Mouse (Mus musculus) urinary bladder, postnatal 25 days (tissue): ENCODE data around the gene Flvcr2.

ENCODE experiments used
- DNase-seq: peaks from one replicate; pipeline ENCODE4 v3.0.0; 2022; ENCODE audit warnings: low spot score

Flvcr2 gene

DNA sequence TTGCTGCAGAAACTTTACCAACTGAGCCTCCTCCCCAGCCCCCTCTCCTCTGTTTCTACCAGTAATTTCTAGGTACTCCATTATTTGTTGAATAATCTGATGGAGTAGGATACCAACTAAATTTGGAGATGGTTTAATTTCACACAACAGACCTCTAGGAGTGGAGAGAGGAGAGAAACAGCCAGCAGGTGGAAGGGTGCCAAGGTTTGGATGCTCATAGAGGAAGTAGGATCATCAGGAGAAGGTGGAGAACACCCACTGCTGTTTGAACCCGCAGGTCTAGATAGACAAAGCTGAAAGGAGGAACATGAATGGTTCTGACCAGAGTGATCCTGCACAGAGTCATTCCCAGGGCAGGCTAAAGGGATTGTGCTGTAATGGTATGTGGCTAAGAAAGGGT is 49.2 kb downstream of the Flvcr2 start:
- no peak for DNase-seq

DNA sequence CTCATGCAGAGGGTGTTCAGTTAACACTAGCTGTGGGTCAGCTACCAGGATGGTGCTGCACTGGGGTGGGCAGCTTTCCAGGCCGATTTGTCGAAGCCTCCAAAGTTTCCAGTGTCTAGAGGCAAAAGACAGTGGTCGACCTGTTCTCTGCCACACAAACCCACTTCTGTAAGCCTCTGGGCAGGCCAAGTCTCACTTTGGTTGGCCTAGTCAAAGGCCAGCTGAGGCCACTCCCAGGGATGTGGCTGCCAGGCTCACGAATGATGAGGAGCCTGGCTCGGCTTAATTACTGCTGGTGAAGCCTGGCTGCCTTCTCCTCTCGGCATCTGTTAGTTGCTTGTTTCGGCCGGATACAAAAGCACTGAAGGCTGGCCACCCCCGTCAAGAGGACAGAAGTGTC is 53.7 kb downstream of the Flvcr2 start:
- no peak for DNase-seq

DNA sequence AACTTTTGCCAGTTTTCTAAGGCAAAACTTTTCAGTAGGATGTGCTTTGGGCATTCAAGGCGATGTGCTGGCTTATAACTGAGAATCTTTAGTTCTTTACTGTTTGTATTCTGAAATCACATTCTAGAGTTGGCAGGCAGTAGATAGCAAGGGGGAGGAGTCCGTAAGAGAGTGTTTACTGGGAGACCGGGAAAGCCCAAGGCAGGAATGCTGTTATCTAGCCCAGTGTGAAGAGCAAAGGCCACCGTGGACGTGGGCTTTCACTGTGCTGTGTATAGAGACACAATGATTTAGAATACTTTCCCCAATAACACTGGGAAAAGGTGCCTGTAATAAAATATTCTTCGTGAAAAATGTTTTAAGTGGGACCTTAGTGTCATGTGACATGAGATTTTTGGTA is 63.4 kb downstream of the Flvcr2 start:
- no peak for DNase-seq

DNA sequence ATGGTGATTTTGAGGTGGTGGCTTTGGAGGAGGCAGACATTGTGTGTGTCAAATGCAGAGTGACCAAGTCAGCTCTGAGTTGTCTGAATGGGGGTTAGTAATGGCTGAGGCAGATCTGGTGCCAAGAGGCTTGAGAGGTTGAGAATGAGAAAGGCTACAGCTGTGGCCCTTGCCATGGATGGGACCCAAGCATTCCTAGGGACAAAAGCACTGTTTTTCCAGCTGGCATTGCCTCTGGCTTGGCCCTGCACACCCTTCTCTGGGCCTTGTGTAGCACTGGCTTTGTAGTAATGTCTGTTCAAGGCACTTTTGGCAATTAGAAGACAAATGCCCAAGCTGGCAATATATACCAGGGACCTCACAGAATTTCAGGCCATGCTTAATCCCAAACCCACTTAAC is 64.6 kb downstream of the Flvcr2 start:
- no peak for DNase-seq

DNA sequence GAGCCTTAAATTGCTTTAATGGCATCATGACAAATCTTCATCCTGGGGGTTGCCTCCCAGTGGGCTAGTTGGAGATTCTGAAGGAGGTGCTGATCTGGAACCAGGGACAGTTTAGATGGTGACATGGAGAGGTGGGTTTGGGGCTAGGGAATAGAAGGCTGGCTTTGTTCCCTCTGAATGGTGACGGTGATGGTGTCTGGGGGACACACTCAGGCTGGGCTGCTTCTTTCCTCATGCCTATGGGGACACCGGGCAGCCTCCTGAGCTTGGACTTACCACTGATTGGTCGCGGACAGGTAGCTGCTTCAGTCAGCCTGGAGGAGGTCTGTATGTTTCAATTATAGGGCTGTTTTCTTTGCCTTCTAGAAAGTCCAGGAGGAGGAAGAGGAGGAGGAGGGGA is 65.3 kb downstream of the Flvcr2 start:
- no peak for DNase-seq

DNA sequence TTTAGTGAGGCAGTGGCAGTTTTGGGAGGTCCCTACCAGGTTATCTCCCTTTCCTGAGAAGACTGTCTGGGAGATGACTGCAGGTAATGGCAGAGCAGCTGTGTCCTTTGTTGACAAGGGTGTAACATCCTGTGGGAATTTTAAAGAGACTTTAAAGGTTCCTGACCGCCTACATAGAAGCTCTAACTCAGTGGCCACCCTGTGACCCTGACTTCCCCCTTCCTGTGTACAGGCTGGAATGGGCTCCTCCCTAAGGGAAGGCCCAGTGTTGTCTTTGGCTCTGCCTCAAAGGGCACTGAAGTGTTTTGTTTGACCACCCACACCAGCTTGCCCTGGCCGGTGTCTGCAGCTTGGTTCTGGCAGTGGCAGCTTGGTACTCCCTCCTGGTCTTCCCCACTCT is 67.3 kb downstream of the Flvcr2 start:
- DNase-seq, result no peak

GRCm38 (mm10) chr12:85822051-85822450 is 75.7 kb downstream of the Flvcr2 start:
- DNase-seq, result no peak

DNA sequence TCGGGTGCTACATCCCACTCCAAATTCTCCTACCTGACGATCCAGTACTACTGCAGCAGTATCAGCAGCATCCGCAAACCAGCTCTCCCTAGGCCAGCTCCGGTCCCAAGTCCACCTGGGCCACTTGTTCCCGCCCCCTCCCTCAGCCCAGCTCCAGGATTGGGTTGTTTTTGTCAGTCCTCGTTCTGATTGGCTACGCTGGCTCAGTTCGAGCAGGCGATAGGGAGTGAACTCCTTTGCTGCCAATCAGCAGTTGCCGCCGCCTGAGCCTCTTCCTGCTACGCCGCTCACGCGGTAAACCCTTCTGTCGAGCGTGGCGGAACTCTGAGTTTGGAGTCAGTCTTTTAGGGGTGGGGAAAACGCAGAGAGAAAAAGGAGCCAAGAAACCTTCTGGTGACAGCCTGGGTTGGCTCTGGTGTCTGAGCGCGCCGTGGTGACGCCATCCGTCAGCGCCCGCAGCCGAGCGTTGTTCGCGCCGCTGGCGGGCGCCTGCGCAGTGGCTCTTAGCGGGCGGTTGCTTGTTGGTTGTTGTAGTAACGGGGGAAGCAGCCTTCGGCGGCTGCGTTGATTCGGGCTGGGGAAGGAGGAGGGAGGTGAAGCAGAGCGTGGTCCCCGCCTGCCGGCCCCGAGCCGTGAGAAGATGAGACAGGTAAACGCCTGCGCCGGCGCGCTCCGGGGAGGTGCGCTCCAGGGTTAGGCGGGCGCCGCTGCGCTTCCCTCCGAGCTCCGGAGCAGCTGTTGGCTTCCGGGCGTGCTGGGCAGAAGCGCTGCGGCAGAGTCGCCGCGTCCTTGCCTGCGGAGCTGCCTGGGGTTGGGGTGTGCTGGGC is 78.3 kb downstream of the Flvcr2 start, which contains the start of the genes Erg28 and Ttll5:
Gene Erg28 (minus strand): TSS at position 113 of the 827 bp plus-strand sequence.
Gene Ttll5 (plus strand): TSS at position 222 of the 827 bp plus-strand sequence.
- peak; percentile 89 for DNase-seq

DNA sequence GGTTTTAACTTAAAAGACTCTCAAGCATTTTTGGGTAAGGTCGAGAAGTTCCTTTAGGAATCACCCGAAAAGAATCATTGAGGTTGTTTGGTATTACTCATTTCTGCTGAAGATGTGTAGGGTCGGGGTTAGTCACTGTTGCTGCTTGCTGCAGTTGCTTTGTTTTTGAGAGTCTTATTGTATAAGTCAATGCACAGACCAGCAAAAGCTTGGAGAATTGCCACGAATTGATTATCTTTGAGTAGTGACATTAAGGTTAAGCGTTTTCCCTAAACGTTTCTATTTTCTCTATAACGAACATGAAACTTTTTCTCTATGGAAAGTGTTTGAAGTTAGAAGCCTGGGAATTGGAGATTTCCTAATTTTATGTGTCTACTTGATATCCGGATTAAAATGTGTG is 79.0 kb downstream of the Flvcr2 start:
- no peak for DNase-seq

- DNase-seq, result no peak
Observed at GRCm38 (mm10) chr12:85825822-85826221, 79.5 kb downstream of the Flvcr2 start.

- DNase-seq, result no peak
Observed at GRCm38 (mm10) chr12:85828856-85829255, 82.5 kb downstream of the Flvcr2 start.

GRCm38 (mm10) chr12:85829866-85830265 is 83.5 kb downstream of the Flvcr2 start:
- no peak for DNase-seq

DNA sequence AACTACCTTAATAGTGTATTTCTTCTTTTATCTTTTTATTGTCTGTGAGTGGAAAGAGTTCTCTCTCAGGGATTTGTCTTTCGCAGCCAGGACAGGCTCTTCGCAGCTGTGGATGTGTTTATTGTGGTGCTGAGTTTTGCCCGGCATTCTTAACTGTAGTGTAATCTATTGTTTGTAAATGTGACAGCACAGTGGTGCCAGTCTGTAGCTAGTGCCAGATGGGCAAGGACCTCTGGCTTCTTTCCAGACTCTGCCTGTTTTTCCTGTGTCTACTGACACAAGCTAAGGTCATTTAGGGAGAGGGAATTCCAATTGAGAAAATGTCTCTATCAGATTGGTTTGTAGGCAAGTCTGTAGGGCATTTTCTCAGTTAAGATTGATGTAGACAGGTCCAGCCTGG is 84.4 kb downstream of the Flvcr2 start:
- no peak for DNase-seq

DNA sequence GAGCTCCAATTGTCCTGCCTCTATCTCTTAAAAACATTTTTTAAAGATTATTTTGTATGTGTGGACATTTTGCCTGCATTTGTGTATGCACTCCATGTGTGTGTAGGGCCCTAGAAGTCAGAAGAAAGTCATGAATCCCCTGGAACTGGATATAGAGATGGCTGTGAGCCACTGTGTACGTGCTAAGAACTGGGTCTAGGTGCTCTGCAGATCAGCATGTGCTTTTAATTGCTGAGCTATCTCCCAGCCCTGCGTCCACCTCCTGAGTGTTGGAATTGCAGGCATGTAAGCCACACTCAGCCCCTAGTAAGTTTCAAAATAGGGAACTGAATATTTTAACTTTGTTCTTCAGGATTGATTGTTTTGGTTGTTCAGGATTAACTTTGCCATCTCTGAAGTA is 88.2 kb downstream of the Flvcr2 start:
- DNase-seq, result no peak

DNA sequence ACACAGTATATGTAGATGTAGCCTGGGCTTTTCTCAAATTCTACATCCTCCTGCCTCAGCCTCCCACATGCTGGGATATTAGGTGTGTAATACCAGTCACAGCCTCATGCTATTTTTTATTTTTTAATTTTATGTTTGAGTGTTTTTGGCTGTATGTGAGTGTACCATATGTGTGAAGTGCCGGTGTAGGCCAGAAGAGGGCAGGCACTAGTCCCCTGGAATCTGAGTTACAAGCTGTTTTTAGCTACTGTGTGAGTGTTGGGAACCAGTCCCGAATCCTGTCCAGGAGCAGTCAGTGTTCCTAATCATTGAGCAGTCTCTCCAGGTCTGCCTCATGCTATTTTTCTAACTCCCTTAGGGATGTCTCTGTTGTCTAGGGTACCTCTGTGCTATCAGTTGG is 91.4 kb downstream of the Flvcr2 start:
- DNase-seq, result no peak

- DNase-seq, result no peak
Observed at GRCm38 (mm10) chr12:85839371-85840000, 93.1 kb downstream of the Flvcr2 start.

GRCm38 (mm10) chr12:85848164-85848958 is 102.0 kb downstream of the Flvcr2 start:
- no peak for DNase-seq

DNA sequence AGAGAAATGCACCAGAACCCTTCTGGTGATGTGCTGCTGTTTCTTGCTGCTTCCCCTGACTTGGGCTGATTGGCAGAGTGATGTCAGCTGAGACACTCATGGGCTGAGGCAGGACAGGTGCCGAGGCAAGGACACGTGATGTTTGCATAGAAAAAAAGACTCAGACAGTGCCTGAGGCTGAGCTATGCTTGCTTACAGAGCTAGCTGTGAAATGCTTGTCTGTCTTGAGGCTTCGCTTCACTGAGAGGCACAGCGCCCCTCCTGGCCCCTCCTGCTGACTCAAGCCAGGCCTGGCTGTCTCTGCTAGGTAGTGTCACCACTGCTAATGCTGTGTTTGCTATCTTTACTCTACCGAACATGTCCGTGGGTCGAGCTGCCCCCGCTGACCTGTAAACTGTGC is 104.3 kb downstream of the Flvcr2 start:
- DNase-seq, result no peak

DNA sequence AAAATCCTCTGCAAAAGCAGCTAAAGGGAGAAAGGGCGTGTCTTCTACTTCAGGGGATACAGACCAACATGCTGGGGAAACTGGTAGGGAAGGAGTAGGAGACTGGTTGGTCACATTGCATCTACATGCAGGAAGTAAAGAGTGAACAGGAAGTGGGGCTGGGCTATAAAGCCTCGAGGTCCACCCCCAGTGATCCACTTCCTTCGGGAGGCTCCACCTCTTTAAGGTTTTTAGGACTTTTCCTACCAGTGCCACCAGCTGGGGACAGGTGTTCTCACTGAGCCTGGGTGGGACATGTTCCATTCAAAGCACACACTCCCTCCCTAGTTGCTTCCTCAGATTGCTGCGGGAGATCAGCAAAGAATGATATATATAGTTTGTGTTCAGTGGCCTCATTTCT is 107.5 kb downstream of the Flvcr2 start:
- no peak for DNase-seq

DNA sequence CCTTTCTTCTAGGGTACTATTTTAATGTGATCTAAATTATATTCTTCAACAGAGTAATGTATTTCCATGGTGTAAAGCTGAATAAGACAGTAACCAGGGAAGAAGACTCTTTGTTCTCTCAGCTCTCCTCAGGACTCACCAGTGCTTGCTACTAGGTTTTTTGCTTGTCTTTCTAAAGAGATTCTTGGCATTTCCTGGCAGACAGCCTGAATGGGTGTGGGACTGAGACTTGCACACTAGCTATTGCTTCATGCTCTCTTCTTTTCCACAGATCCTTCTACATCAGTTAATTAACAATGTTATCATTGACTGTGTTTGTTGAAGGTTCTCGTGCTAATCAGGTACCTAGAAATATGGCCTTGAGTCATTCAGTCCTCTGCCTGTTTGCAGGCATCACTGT is 107.9 kb downstream of the Flvcr2 start:
- no peak for DNase-seq

DNA sequence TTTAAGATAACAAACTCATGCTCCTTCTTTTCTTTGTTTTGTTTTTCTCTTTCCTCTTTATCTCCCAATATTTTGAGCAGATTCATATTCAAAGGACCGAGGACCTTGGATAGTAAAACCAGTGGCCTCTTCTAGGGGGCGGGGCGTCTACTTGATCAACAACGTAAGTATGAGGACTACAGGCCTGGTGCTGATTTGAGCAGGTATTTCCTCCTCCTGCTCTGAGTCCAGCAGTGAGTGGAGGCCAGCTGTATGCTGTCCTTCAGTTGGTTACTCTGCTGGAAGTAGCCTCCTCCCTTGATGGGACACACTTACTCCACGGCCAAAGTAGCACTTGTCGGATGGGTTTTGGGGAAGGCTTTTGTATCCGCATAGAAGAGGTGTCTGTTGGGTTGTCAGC is 111.0 kb downstream of the Flvcr2 start:
- DNase-seq, result no peak

GRCm38 (mm10) chr12:85859111-85859510 is 112.8 kb downstream of the Flvcr2 start:
- no peak for DNase-seq
